Mouse (Mus musculus): ENCODE measurements around the gene Vmp1.

- TF ChIP-seq POLR2A (IDR thresholded peaks at IDR 0.05; ENCODE audit: low read depth, low read length), result no peak
- TF ChIP-seq CTCF (IDR thresholded peaks at IDR 0.05; ENCODE audit: borderline replicate concordance, insufficient read depth, low read length), result no peak
Observed at GRCm38 (mm10) chr11:86606621-86607339, 76.9 kb downstream of the Vmp1 start.
